Mouse (Mus musculus): Measurements from ENCODE around the gene Tcl1b4. TPM values are rescaled to one million over a fixed set of nuclear protein-coding genes. Genes with fewer than 3 reads are reported as not detected.
"Not testable (repeated sequence)": the region's sequence is repeated elsewhere in the genome, so short reads cannot be mapped to it uniquely, and the experiment has no call there.

Tcl1b4 gene
- polyA plus RNA-seq, 1 experiment: not detected

DNA sequence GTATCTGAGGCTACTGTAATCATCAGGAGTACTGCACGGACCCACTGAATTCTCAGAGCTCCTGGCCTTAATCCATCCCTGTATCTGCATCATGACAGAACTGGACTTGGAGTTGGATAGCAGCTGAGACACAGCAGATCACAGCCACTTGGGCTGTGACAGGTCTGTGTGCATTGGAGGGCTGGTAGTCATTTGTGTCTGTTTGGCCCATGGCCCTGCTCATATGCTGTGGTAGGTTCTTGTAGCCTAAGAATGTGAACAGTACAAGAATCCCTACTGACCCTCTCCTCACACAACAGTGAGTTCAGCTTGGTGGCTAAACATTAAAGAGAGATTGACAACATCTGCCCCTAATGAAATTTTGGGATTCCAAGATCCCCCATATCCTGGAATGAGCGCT, 28.4 kb upstream of the Tcl1b4 start:
- TF ChIP-seq TCF3 (IDR thresholded peaks at IDR 0.05; ENCODE audit: insufficient read length, low read depth) (no peak), MYOG (IDR thresholded peaks at IDR 0.05; ENCODE audit: control insufficient read depth in 1 of 3, insufficient read depth in 1 of 3, insufficient read length in 2 of 3, low read depth in 2 of 3) (no peak), REST (IDR thresholded peaks at IDR 0.05; ENCODE audit: insufficient read depth, insufficient read length) (no peak), TCF12 (IDR thresholded peaks at IDR 0.05; ENCODE audit: insufficient read depth, poor library complexity, severe bottlenecking) (no peak), MYOD1 (IDR thresholded peaks at IDR 0.05; ENCODE audit: control insufficient read depth in 1 of 3, insufficient read length in 2 of 3, low read depth in 2 of 3) (no peak), CEBPB (IDR thresholded peaks at IDR 0.05; ENCODE audit: insufficient read depth, poor library complexity, severe bottlenecking) (no peak), E2F4 (IDR thresholded peaks at IDR 0.05; ENCODE audit: insufficient read depth) (no peak), POLR2AphosphoS2 (IDR thresholded peaks at IDR 0.05; ENCODE audit: insufficient read length, low read depth) (no peak), POLR2A (IDR thresholded peaks at IDR 0.05; ENCODE audit: insufficient read length, low read depth) (no peak), USF1 (IDR thresholded peaks at IDR 0.05; ENCODE audit: low read depth) (no peak), MAX (IDR thresholded peaks at IDR 0.05; ENCODE audit: low read depth) (no peak), SRF (IDR thresholded peaks at IDR 0.05; ENCODE audit: control insufficient read depth, insufficient read length, low read depth) (no peak)
- no peak overlapping the region for H3K4me3 ChIP-seq
- H3K4me2 ChIP-seq (ENCODE audit: low read depth): no peak overlapping the region
- H3ac ChIP-seq (ENCODE audit: control insufficient read depth, insufficient read length): no peak overlapping the region
- H3K27me3 ChIP-seq (ENCODE audit: control insufficient read depth, insufficient read depth, insufficient read length): no peaks in the 10 kb centered on the region
- no peaks in the 10 kb centered on the region for H3K79me2 ChIP-seq (ENCODE audit: control insufficient read depth, insufficient read depth)
- no peaks in the 10 kb centered on the region for H3K36me3 ChIP-seq (ENCODE audit: control insufficient read depth, insufficient read depth)

DNA sequence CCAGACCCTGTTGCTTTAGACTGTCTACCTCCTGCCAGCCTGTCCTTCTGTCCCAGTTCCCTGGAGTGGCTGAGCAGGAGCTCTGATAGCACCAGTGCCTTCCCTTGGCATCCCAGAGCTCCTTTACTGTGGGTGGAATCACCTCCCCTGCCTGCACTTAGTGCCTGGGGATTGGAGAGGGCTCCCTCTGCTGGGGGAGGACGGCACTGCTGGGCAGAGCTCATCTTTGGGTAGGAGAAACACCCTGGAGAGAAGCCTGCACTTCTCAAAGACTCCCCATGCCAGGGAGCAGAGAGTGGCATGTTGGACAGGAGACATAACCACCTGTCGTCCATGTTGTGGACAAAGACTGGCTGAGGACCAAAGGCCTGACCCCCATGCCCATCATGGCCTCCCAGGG, 27.4 kb upstream of the Tcl1b4 start:
- not testable (repeated sequence) for H3K36me3 ChIP-seq (ENCODE audit: control insufficient read depth, insufficient read depth); H3K4me3 ChIP-seq; H3K27me3 ChIP-seq (ENCODE audit: control insufficient read depth, insufficient read depth, insufficient read length); H3K4me2 ChIP-seq (ENCODE audit: low read depth); H3ac ChIP-seq (ENCODE audit: control insufficient read depth, insufficient read length); H3K79me2 ChIP-seq (ENCODE audit: control insufficient read depth, insufficient read depth)

DNA sequence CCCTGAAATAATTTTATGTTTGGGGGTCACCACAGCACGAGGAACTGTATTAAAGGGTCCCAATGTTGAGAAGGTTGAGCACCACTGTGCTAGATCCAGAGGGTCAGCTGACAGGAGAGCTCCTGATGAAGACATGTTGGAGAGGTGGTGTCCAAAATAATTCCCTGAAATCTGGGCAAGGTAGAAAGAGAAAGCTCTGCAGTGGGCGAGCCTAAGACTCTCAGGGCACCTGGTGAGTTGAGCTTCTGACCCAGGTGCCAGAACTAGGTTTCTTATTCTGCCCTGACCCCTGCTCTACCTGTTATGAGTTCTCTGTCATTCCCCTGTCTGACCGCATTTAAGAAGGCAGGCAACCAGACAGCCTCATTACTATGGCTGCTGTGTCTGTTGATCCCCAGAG, 25.7 kb upstream of the Tcl1b4 start, which contains the start of gene Tcl1b5:
TSS of gene Tcl1b5 (plus strand) at position 301 of the 400 bp plus-strand sequence.
- H3K36me3 ChIP-seq (ENCODE audit: control insufficient read depth, insufficient read depth); H3K79me2 ChIP-seq (ENCODE audit: control insufficient read depth, insufficient read depth); H3K4me2 ChIP-seq (ENCODE audit: low read depth); H3K27me3 ChIP-seq (ENCODE audit: control insufficient read depth, insufficient read depth, insufficient read length); H3K4me3 ChIP-seq; H3ac ChIP-seq (ENCODE audit: control insufficient read depth, insufficient read length): not testable (repeated sequence)

DNA sequence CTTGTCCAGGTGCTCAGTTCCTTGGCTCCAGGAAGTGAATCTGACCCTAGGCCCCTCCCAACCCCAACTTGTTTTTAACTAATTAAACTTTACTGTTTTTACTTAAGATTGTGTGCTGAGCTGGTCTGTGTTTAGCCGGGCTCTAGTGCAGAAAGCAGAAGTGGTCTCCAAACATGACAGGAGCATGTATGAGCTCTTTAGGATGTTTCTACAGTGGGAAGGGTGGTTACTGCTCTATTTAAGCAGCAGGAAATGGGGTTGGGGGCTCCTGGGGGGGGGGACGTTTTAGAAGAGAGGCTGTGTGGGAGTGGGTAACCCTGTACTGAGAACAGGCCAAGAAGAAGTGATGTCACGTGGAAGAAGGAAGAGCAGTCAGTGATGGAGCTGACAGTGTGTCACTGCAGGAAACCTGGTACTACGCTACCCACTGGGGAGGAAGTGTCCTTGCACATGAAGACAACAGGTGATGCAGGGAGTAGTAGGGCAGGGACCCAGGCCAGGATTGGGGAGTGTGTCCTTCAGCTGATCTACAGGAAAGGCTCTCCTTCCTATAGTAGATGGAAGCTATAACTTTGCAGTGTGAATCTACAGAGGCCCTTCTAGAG, 20.6 kb upstream of the Tcl1b4 start:
- not testable (repeated sequence) for H3K4me3 ChIP-seq; H3ac ChIP-seq (ENCODE audit: control insufficient read depth, insufficient read length); H3K4me2 ChIP-seq (ENCODE audit: low read depth); H3K27me3 ChIP-seq (ENCODE audit: control insufficient read depth, insufficient read depth, insufficient read length); H3K79me2 ChIP-seq (ENCODE audit: control insufficient read depth, insufficient read depth); H3K36me3 ChIP-seq (ENCODE audit: control insufficient read depth, insufficient read depth)

DNA sequence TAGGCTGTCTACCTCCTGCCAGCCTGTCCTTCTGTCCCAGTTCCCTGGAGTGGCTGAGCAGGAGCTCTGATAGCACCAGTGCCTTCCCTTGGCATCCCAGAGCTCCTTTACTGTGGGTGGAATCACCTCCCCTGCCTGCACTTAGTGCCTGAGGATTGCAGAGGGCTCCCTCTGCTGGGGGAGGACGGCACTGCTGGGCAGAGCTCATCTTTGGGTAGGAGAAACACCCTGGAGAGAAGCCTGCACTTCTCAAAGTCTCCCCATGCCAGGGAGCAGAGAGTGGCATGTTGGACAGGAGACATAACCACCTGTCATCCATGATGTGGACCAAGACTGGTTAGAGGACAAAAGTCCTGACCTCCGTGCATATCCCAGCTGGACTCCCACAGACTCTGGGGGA, 12.8 kb upstream of the Tcl1b4 start:
- H3K27me3 ChIP-seq (ENCODE audit: control insufficient read depth, insufficient read depth, insufficient read length); H3K4me3 ChIP-seq; H3K4me2 ChIP-seq (ENCODE audit: low read depth); H3K79me2 ChIP-seq (ENCODE audit: control insufficient read depth, insufficient read depth); H3K36me3 ChIP-seq (ENCODE audit: control insufficient read depth, insufficient read depth); H3ac ChIP-seq (ENCODE audit: control insufficient read depth, insufficient read length): not testable (repeated sequence)

DNA sequence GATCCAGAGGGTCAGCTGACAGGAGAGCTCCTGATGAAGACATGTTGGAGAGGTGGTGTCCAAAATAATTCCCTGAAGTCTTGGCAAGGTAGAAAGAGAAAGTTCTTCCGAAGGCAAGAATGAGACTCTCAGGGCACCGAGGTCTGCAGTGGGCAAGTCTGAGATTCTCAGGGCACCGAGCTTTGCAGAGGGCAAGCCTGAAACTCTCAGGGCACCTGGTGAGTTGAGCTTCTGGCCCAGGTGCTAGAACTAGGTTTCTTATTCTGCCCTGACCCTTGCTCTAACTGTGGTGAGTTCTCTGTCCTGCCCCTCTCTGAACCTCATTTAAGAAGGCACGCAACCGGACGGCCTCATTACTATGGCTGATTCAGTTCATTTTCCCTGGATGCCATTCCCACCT, 11.0 kb upstream of the Tcl1b4 start, which contains the start of gene Tcl1b3:
TSS of gene Tcl1b3 (plus strand) at position 301 of the 400 bp plus-strand sequence.
- not testable (repeated sequence) for H3K4me2 ChIP-seq (ENCODE audit: low read depth); H3K79me2 ChIP-seq (ENCODE audit: control insufficient read depth, insufficient read depth); H3ac ChIP-seq (ENCODE audit: control insufficient read depth, insufficient read length); H3K27me3 ChIP-seq (ENCODE audit: control insufficient read depth, insufficient read depth, insufficient read length); H3K36me3 ChIP-seq (ENCODE audit: control insufficient read depth, insufficient read depth); H3K4me3 ChIP-seq

DNA sequence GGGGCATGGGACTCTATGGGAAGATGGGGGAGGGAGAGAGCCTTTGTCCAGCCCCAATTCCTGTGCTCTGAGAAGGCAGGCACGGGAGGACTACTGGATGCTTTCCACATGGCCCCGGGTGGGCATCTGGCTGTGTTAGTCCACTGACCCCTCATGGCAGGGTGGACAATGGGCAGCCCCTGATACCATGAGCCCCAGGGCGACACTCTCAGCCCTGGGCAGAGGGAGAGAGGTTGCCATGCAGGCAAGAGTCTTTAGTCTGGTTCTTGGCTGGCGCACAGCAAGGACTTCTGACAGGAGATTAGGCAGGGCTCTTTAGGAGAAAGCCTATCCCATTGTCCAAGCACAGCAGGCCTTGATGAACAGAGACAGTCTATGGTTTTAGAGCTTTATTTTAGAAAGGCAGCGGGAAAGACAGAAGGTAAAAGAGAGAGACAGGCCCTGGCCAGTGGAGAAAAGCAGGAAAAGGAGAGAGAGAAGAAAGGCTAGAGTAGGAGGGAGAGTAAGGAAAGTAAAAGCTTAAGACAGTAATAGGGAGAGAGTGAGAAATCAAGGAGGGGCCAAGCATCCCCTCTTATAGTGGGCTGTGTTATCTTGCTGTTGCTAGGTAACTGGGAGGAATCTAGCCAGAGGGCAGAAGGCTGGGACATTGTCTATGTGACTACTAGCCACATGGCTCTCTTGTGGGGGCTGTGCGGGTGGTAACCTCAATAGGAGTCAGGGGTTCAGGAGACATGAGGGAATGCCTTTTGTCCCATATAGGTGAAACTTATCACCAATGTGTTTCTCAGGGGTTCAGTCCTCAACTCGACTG, 1.9 kb upstream of the Tcl1b4 start:
- not testable (repeated sequence) for H3ac ChIP-seq (ENCODE audit: control insufficient read depth, insufficient read length); H3K4me2 ChIP-seq (ENCODE audit: low read depth); H3K79me2 ChIP-seq (ENCODE audit: control insufficient read depth, insufficient read depth); H3K4me3 ChIP-seq; H3K36me3 ChIP-seq (ENCODE audit: control insufficient read depth, insufficient read depth); H3K27me3 ChIP-seq (ENCODE audit: control insufficient read depth, insufficient read depth, insufficient read length)
